Mouse (Mus musculus) adrenal gland, adult 2 months (tissue): Measurements from ENCODE around the gene Siah3. TPM values are rescaled to one million over a fixed set of nuclear protein-coding genes. Genes with fewer than 3 reads are reported as not detected.

Experiments used
- DNase-seq: peaks from one replicate; pipeline ENCODE4 v3.0.0; 2021
- polyA plus RNA-seq: library from polyadenylated mRNA; depleted of rRNA; stranded (reverse); fragments of >200 nt; gene quantifications from 2 replicates; pipeline ENCODE4 v1.2.3, GENCODE M21; 2012
- total RNA-seq, 2 experiments: library from RNA; stranded (reverse); gene quantifications; 2 replicates each; pipeline ENCODE4 v1.2.3; 2021

Gene Siah3
- total and polyA plus RNA-seq, 3 experiments, result 0.09 to 0.21 (median 0.13) TPM

DNA sequence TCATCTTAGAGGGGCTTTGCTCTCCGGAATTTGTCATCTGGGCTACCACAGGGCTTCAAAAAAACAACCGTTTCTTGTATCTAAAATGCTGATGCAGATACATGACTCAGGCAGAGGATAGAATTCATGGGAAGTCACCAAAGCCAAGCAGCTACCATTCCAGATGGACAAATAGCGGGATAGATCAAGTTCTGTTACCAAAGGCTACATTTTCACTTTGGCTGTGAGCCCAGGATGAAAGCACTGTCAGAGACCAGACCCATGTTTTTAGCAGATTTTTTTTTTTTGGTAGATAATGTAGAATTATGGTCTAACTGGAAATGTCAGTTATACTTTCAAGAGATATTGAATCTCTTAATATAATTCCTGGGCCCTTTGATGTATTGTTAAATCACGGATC, 7.4 kb downstream of the Siah3 start:
- no peak for DNase-seq

DNA sequence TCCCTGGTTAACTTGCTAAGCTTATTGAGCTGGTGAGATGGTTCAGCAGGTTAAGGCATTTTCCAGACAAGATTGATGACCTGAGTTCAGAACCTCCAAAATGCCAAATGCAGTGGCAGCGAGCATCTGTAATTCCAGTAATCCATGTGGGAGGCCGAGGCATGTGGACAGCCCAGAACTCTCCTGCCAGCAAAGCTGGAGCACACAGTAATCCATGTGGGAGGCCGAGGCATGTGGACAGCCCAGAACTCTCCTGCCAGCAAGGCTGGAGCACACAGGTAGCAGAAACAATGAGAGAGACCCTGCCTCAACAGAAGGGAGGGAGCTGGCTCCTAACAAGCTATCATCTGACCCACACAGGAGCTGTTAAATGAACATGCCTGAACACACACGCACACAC, 13.2 kb downstream of the Siah3 start:
- no peak for DNase-seq

GRCm38 (mm10) chr14:75473061-75473930, 17.5 kb downstream of the Siah3 start:
- peak; percentile 80 for DNase-seq

GRCm38 (mm10) chr14:75475887-75476286, 20.1 kb downstream of the Siah3 start:
- DNase-seq, result no peak

DNA sequence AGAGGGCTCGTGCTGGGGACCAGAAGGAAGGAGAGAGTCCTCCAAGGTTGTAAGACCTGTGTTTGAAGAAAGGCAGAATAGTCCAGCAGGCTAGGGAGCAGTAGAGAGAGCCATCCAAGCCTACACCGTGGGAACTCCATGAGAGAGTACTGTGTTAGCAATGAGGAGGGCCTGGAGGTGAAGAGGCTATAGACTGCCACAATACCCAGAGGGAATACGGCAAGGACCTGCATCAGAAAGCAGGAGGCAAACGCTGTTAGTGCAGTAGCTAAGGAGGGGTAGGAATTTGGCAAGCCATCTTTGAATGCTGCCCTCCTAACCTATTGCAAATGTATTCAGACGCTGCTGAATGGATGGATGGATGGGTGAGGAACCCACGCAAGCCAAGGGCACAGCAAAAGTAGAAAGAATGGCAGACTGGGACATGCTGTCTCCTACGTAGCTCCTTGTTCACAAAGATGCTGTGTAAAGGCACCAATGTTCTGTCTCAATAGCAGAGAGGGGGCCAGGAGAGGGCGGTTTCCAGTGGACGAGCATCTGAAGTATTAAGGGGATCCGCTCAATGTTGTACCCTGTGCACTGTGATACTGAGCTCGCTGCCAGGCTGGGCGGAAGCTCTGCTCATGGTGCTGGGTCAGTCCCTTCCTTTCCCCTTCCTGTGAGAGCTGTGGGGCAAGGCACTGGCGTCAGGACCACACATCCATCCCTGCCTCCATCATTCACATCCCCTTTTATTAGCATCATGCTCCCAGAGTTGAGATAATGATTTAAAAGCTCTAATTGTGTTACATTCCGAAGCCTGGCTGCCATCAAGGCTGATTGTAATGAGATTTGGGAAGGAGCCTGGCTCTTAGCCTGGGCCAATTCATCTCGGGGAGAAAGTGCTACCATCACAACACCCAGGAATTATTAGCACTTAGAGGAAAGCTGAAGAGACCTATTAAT, 26.7 kb downstream of the Siah3 start:
- no peak for DNase-seq

DNA sequence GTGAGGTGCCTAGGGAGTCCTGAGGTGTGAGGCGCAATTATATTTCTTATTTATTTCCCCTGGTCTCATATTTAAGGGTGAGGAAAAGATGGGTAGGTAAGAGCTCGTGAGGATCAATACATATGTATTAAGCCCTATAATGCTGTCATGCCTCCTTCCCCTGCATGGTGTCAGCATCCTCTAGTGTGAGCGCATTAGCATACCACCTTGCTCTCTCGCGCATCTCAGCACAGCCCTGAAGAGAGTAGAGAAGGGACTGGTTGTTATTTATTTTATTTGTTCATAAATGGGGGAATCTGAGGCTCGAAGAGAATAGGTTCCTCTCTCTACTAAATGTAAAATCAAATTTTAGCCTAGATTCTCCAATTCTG, 27.4 kb downstream of the Siah3 start:
- DNase-seq, result no peak

GRCm38 (mm10) chr14:75487932-75488331, 32.1 kb downstream of the Siah3 start:
- no peak for DNase-seq

GRCm38 (mm10) chr14:75493555-75494194, 37.9 kb downstream of the Siah3 start:
- DNase-seq, result no peak

GRCm38 (mm10) chr14:75494926-75495325, 39.1 kb downstream of the Siah3 start:
- no peak for DNase-seq

- DNase-seq, result no peak
Measured at GRCm38 (mm10) chr14:75501501-75501990, 45.8 kb downstream of the Siah3 start.

DNA sequence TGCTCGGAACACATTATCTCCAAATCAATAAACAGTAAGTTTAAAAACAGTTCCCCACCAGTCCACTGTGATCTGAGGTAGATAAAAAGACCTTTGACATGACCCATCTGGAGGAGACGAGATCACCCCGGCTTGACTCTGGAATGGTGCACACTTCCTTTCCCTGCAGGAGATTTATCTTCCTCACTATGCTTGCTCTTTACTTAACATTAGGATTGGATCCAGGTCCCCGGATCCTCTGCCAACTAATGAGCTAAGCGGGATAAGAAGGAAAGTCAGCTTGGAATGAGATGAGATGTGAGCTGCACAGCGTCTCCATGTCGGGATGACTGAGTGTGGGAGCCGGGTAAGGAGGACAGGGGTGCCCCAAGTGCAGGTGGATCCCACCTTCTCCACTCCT, 46.7 kb downstream of the Siah3 start:
- peak; percentile 17 for DNase-seq

- no peak for DNase-seq
Measured at GRCm38 (mm10) chr14:75504255-75504654, 48.5 kb downstream of the Siah3 start.

- DNase-seq, result no peak
Measured at GRCm38 (mm10) chr14:75505126-75505840, 49.5 kb downstream of the Siah3 start.

- DNase-seq, result no peak
Measured at GRCm38 (mm10) chr14:75506246-75506645, 50.5 kb downstream of the Siah3 start.

GRCm38 (mm10) chr14:75510125-75510524, 54.3 kb downstream of the Siah3 start:
- no peak for DNase-seq

DNA sequence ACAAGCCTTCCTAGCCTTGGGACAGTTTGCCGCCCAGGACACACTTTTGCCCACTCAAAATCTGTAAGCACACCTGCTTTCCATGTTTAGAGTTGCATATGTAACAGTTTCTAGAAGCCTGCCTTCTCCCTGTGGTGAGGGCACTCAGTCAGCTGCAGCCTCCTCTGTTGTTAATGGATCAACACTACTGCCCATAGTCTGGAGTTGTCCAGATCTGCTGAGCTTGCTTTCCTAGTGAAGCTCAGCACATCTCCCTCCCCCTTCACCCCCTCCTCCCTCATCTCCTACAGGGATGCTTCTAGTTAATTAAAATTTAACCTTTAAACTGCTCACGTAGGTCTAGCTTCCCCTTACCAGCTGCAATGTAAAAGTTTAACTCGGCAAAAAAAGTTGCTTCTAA, 57.2 kb downstream of the Siah3 start:
- DNase-seq, result no peak

GRCm38 (mm10) chr14:75516161-75516560, 60.4 kb downstream of the Siah3 start:
- no peak for DNase-seq

GRCm38 (mm10) chr14:75516917-75517595, 61.3 kb downstream of the Siah3 start:
- DNase-seq, result no peak

GRCm38 (mm10) chr14:75518196-75518887, 62.6 kb downstream of the Siah3 start:
- DNase-seq, result no peak

DNA sequence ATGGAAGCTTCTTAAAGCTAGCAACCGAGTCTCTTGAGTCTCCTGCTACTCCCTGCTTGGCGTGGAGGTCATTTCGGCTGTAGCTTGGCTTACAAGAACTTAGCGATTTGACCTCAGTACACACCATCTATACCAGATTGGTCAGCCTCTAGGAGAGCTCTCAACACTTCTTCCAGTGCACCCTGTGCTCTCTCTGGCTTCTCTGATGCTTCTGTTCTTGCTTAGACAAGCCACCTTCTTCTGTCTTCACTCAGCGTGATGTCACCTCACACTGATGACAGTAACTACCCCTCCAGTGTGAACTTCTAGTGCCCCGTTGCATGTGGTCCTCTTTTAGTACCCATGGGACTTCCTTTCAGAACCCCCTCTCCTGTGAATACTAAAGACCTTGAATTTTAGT, 63.1 kb downstream of the Siah3 start:
- no peak for DNase-seq
